Mouse (Mus musculus) cerebellum, adult 2 months (tissue): Measurements from ENCODE around the gene Gm10037. TPM values are rescaled to one million over a fixed set of nuclear protein-coding genes. Genes with fewer than 3 reads are reported as not detected.
"Not testable (repeated sequence)": the region's sequence is repeated elsewhere in the genome, so short reads cannot be mapped to it uniquely, and the experiment has no call there.

Experiments used
- DNase-seq, 2 experiments: peaks; one replicate each; pipeline ENCODE4 v3.0.0; 2021
- H3K27ac ChIP-seq: fragments of 200-500 bp; 2 replicates; pipeline ENCODE4 v1.5.1; 2012; ENCODE audit warnings: low read length, control low read depth, inconsistent platforms; ENCODE audit not compliant: insufficient read depth
- H3K27me3 ChIP-seq: fragments of 200-500 bp; 2 replicates; pipeline ENCODE4 v1.6.1; 2012; ENCODE audit warnings: inconsistent platforms, mild to moderate bottlenecking, low read length, moderate library complexity; ENCODE audit not compliant: control insufficient read depth, insufficient read depth
- H3K4me1 ChIP-seq: fragments of 200-500 bp; 2 replicates; pipeline ENCODE4 v1.6.1; 2011; ENCODE audit warnings: low read length; ENCODE audit not compliant: control insufficient read depth, insufficient read depth
- H3K4me3 ChIP-seq: fragments of 200-500 bp; replicated peaks from 2 replicates; pipeline ENCODE3; 2011; ENCODE audit warnings: mild to moderate bottlenecking, low read depth, low read length, control low read depth; ENCODE audit not compliant: insufficient read depth
- CTCF ChIP-seq: fragments of 200-500 bp; IDR thresholded peaks from 2 replicates; pipeline ENCODE4 v1.5.1; 2011; ENCODE audit warnings: low read depth, mild to moderate bottlenecking, control low read depth, low read length, moderate library complexity, borderline replicate concordance; ENCODE audit not compliant: insufficient read depth
- POLR2A ChIP-seq: fragments of 200-500 bp; IDR thresholded peaks from 2 replicates; pipeline ENCODE4 v1.6.1; 2011; ENCODE audit warnings: low read length, control low read depth, borderline replicate concordance; ENCODE audit not compliant: insufficient read depth
- WGBS: fragments of 180-500 bp; shearing (Covaris S2); methylation state at CpG from one replicate; pipeline ENCODE4 v1.1.7; 2018; 5-methylcytosine and 5-hydroxymethylcytosine counted together
- polyA plus RNA-seq: library from polyadenylated mRNA; depleted of rRNA; stranded (reverse); fragments of >200 nt; gene quantifications from 2 replicates; pipeline ENCODE4 v1.2.3, GENCODE M21; 2012; rRNA removed

Gm10037 gene
- 10.4 and 12.3 TPM in 2 replicates for polyA plus RNA-seq

DNA sequence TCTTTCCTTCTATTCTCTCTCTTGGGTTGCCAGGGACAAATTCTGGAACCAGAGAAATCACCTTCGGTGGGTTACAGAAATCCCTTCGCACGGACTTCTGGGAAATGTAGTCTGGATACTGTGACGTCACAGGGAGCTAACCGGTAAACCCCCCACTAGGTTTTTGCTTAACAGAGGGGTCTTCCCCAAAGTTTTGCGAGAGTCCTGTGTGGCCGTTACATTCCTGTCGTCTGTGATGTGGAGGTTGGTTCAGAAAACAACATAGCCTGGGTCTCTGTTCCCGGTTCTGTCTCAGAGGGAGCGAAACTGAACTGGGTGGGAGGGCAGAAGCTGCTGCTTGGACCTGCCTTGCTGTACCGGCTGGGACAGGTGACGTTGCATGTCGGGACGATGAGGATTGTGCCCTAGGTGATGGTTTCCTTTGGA, at the start of gene Gm10037:
Gene Gm10037 (plus strand): TSS at position 196 of the 426 bp plus-strand sequence.
- Histone ChIP-seq H3K4me3 (peak within 1 kb of the TSS; percentile 73), H3K4me1 (no peaks in the 10 kb centered on the region), H3K27ac (peak within 1 kb of the TSS; percentile 80), H3K27me3 (no peaks in the 10 kb centered on the region)
- WGBS, result 1% methylated on average over 14 of the region's 14 CpGs
- DNase-seq, result peak; percentile 75 to 77
- TF ChIP-seq CTCF, result no peak
- TF ChIP-seq POLR2A, result peak; percentile 27; the same call in 1 of the 2 replicates

DNA sequence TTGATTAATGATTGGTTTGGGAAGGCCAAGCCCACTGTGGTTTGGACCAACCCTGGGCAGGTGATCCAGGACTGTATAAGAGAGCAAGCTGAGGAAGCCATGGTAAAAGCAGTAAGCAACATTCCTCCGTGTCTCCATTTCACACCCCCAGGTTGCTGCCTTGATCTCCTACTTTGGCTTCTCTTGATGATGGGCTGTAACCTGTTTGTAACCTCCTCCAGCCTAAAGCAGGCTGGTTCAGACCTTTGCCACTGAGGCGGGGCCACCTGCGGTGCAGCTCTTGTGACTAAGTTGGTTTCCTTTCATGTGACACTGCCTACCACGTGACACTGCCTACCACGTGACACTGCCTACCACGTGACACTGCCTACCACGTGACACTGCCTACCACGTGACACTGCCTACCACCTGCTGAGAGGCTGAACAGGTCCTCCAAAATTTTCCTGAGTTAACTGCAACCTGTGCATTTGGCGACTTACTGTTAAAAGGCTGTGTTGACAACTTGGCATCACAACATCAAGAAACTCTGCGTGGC, 38.9 kb upstream of the Gm10037 start:
- no peaks in the 10 kb centered on the region for H3K4me1 ChIP-seq
- H3K27ac ChIP-seq, result no peak overlapping the region
- DNase-seq, result no peak
- TF ChIP-seq CTCF (no peak), POLR2A (no peak)
- H3K4me3 ChIP-seq, result no peak overlapping the region
- 91% methylated on average over 10 of the region's 10 CpGs for WGBS
- no peaks in the 10 kb centered on the region for H3K27me3 ChIP-seq

DNA sequence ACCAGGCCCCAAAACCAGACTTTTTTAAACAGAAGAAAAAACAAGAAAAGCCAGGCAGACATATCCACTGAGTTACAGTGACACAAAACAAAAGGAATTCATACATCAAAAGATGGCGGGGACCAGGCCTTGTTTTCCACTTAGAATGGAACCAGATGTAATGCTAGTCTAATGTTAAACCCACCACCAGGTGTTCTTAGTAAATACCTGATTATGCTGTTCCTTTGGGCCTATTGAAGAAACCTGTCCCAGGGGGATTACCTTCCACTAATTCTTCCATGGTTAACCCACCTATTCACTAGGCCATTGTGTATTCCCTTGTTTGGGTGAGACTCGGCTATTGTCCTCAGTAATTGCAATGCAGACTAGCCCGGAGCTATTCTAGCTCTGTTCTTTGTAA, 32.3 kb upstream of the Gm10037 start:
- 76% methylated on average over 3 of the region's 3 CpGs for WGBS
- TF ChIP-seq POLR2A (no peak), CTCF (no peak)
- DNase-seq, result no peak
- H3K4me1 ChIP-seq, result no peaks in the 10 kb centered on the region
- no peaks in the 10 kb centered on the region for H3K27me3 ChIP-seq
- no peak overlapping the region for H3K27ac ChIP-seq
- no peak overlapping the region for H3K4me3 ChIP-seq

DNA sequence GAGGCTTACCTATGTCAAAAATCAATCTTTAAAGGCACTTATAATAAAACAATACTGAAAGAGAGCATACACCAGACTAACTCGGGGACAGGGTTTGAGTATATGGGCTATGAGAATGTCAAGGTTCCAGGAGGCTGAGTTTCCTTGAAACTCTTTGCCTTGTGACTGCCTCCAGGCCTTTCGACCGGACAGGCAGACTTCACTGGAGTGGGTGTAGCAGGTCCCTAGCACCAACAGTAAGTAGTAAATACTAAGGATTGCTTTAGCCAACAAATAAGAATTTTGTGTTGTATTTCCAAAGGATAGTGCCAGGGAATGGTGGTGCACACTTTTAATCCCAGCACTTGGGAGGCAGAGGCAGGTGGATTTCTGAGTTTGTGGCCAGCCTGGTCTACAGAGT, 31.8 kb upstream of the Gm10037 start:
- H3K27me3 ChIP-seq, H3K4me1 ChIP-seq, DNase-seq, H3K4me3 ChIP-seq, H3K27ac ChIP-seq: not testable (repeated sequence)
- WGBS, result 79% methylated on average over 3 of the region's 3 CpGs

DNA sequence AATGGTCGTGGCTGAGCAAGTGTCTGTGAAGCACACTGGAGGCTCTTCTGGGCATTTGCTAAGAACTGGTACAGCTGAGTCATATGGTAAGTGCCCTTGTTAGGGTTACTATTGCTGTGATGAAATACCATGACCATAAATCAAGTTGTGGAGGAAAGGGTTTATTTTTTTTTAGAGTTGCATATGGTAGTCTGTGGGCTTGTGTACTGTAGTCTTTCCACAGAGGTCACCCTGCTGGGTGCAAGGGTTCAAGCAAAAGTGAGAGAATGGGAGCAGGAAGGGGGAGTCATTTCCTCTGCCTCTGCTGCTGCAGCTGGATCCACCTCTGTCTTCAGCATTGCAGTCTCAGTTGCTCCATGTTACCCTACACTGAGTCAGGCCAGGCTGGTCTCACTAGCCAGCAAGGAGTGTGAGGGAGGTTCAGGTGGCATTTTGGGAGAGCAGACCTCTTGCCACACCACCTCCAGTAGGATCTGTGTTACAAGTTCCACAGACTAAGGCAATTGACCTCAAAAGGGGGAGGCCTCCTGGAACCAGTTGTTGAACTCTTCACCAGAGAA, 19.2 kb upstream of the Gm10037 start:
- DNase-seq, result no peak
- H3K27me3 ChIP-seq, result no peaks in the 10 kb centered on the region
- no peak for TF ChIP-seq CTCF
- no peak for TF ChIP-seq POLR2A
- H3K27ac ChIP-seq, result no peak overlapping the region
- 63% methylated on average over 1 of the region's 1 CpGs for WGBS
- H3K4me3 ChIP-seq, result no peak overlapping the region
- no peaks in the 10 kb centered on the region; the same call in 1 of the 2 replicates for H3K4me1 ChIP-seq

DNA sequence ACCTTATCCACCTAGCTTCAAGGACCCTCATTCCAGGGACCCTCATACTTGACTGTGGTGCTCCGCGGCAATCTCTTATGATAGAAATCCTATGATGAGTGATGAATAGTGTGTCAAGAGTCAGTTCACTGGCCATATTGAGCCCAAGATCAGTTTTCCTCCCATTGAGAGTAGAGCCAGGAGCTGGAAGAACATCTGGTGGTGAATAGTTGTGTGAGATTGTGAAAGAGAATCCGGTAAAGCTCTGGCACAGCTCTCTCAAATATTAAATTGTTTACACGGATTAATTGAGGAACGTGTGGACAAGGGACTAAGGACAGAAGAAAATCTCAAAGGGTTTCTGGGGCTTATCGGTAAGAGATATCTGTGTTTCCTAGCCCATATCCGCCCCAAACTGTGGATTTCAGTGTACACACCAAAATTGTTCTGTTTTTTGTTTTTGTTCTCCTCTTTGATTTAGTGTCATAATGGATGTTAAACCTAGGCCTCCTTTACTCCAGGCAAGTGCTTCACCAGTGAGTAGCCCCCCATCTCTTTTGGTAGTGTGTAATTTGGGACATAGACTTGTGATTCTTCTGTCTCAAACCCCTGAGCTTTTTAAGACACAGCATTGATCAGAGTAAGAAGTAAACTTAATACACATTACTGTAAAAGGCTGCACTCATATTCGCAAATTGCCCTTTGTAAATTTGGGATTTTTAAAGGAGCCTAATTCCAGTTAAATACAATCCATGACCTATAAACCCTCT, 17.8 kb upstream of the Gm10037 start:
- WGBS, result 80% methylated on average over 8 of the region's 8 CpGs
- Histone ChIP-seq H3K27ac (no peak overlapping the region), H3K4me3 (no peak overlapping the region), H3K4me1 (no peaks in the 10 kb centered on the region; the same call in 1 of the 2 replicates), H3K27me3 (no peaks in the 10 kb centered on the region)
- no peak for TF ChIP-seq POLR2A
- no peak for TF ChIP-seq CTCF
- peak in 1 of 2 experiments; percentile 7 for DNase-seq

DNA sequence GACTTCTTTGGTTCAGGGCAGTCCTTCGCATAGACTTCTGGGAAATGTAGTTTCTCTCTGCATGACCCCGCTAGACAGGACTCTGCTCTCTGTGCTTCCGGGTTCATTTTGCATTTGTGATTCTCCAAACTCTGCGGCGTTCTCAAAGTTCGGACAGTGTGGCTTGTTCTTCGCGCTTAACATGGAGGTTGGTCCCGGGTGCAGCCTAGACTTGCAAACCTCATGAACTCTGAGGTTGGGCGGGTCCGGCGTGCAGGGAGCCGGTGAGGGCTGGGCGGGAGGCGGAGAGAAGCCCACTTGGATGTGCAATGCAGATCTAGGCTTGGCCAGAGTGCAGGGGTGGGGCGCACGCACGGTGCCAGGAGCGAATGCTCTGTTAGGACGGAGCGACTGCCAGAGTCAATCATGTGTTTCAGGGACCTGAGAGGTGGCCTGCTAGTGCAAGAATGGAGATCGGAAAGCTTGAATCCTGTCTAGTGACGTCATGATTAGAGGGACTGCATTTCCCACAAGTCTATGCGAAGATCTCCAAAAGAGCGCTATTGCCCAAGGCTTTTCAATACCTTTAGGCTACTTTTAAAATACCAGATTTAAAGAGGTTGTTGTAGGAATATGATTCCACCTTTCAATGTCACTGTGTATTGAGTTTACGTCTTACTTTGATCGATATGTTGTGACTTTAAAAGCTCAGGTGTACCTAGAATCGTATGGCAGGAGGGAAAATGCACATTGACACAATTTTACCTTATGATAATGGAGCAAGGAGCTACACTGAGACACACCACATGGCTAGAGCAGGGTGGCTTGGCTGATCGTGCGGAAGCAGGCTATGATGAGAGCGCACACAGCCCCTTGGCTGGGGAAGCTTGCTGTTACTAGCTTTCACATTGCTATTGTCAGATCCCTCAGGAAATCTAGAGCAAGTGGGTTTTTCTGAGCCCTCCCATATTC, 16.9 kb upstream of the Gm10037 start, which contains the start of gene Zfp273:
Gene Zfp273 (plus strand): TSS at position 31 of the 951 bp plus-strand sequence.
- 2% methylated on average over 31 of the region's 31 CpGs for WGBS
- Histone ChIP-seq H3K27ac (peak within 1 kb of the TSS; percentile 85), H3K4me1 (no peaks in the 10 kb centered on the region; the same call in 1 of the 2 replicates), H3K27me3 (no peaks in the 10 kb centered on the region), H3K4me3 (peak within 1 kb of the TSS; percentile 96)
- peak; percentile 88 for DNase-seq
- TF ChIP-seq CTCF (no peak), POLR2A (peak; percentile 32; the same call in 1 of the 2 replicates)
